Mouse (Mus musculus) lung, adult 10 weeks (tissue): ENCODE measurements around the gene Gm14459. TPM values are rescaled to one million over a fixed set of nuclear protein-coding genes. Genes with fewer than 3 reads are reported as not detected.

Source experiments
- polyA plus RNA-seq: library from polyadenylated mRNA; stranded (reverse); fragments of 350-450 nt; fragmentation: Illumina TruSeq; extraction: RNeasy Lipid Tissue Mini Kit (QIAGEN cat#74804); gene quantifications from one replicate; pipeline ENCODE4 v1.2.3, GENCODE M21; 2014; ENCODE audit warnings: low read depth, low replicate concordance; ENCODE audit not compliant: insufficient read depth

Gene Gm14459
- polyA plus RNA-seq, result not detected

GRCm38 (mm10) chrX:8524854-8525253 is at the start of gene Gm14459:
Gm14459 (minus strand) TSS chrX:8524954.

DNA sequence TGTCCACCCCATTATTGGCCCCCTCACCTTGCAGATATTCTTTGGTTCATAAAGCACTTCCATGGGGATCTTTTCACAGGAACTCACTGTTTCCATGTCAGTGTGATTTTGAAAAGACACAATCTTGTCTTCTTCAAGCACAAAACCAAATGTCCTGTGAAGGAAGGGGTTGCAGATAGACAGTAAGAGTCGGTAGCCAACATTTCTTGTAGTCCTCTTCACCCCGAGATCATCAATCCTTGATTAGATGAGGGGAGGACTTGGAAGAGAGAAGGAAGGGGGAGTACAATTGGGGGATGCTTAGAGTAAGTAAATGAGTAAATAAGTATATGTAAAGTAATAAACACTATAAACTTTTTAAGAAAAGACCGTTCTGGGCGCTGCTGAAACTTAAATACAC is 23.4 kb upstream of the Gm14459 start, which contains the start of gene Ssxb6:
Gene Ssxb6, minus strand, starts transcription at position 101 of the 400 bp plus-strand sequence.

Other genes starting within 250 kb of the Gm14459 start
- gene Ssxb10, start 197.5 kb downstream of the Gm14459 start, polyA plus RNA-seq, result not detected
- not detected for gene Ssxb9, start 158.0 kb downstream of the Gm14459 start, polyA plus RNA-seq
- not detected for gene Ssxb1, start 111.6 kb downstream of the Gm14459 start, polyA plus RNA-seq
- gene Ssxb2, start 63.2 kb downstream of the Gm14459 start, polyA plus RNA-seq, result not detected
- gene Ssxb6, start 23.3 kb upstream of the Gm14459 start, polyA plus RNA-seq, result not detected
- gene Ssxb3, start 66.9 kb upstream of the Gm14459 start, polyA plus RNA-seq, result not detected
- not detected for gene Ssxb8, start 165.9 kb upstream of the Gm14459 start, polyA plus RNA-seq
- gene Ssx9, start 223.5 kb upstream of the Gm14459 start, polyA plus RNA-seq, result not detected